Mouse (Mus musculus) megakaryocyte, embryonic 14.5 days (primary cell): ENCODE measurements around the gene Ankfn1.

ENCODE experiments used
- FLI1 ChIP-seq: IDR thresholded peaks from 2 replicates; pipeline ENCODE4 v1.6.1; 2012; ENCODE audit warnings: low read length, inconsistent platforms, mixed read lengths
- GATA1 ChIP-seq: IDR thresholded peaks from 3 replicates; pipeline ENCODE4 v1.6.1; 2012; ENCODE audit warnings: mixed read lengths, low read length, inconsistent platforms, borderline replicate concordance

GRCm38 (mm10) chr11:89590273-89590874 is 187.1 kb downstream of the Ankfn1 start:
- TF ChIP-seq GATA1, result no peak
- no peak for TF ChIP-seq FLI1
